Comparison of ENCODE assay signal across 20 mouse cellular contexts in genomic region chr3:130216646-130217045, GRCm38 (mm10).
DNase-seq lines count a peak whose midpoint lies in the region; ATAC-seq and TF ChIP-seq lines count a peak whose summit lies in the region.
"Had no signal": no experiment of that assay in that cellular context is flagged by ENCODE, and none has a peak within 500 bp of the region (broad histone marks: within the 10 kb centered on the region; RNA-seq: fewer than 3 reads in every experiment).

No protein-coding gene starts in this region.

- TF ChIP-seq CTCF in hindbrain, postnatal 0 days (IDR thresholded peaks at IDR 0.05; ENCODE audit: low read depth): no peak
- no peak for TF ChIP-seq CTCF in midbrain, postnatal 0 days (IDR thresholded peaks at IDR 0.05)
- no peak for TF ChIP-seq CTCF in brain, embryonic 14.5 days (IDR thresholded peaks at IDR 0.05; ENCODE audit: borderline replicate concordance, extremely low read depth, insufficient read depth, insufficient read length)

- H3K4me2 ChIP-seq in hindbrain, postnatal 0 days (ENCODE audit: low read depth, low read length): no peak overlapping the region
- H3K4me2 ChIP-seq in hindbrain, embryonic 11.5 days (replicated peaks; ENCODE audit: low read depth, low read length): no peak overlapping the region
- H3K4me2 ChIP-seq in midbrain, postnatal 0 days (ENCODE audit: low read depth, low read length, poor library complexity, severe bottlenecking): no peak overlapping the region
- no peak overlapping the region for H3K4me2 ChIP-seq in midbrain, embryonic 13.5 days (replicated peaks)
- H3K4me2 ChIP-seq in myocyte (ENCODE audit: low read depth): peak overlapping the region; percentile 30
- H3K4me2 ChIP-seq: embryonic facial prominence, embryonic 12.5 days; forebrain, embryonic 12.5 days; hindbrain, embryonic 13.5 days; intestine, embryonic 15.5 days had no signal

- no peaks in the 10 kb centered on the region for H3K27me3 ChIP-seq in hindbrain, postnatal 0 days (ENCODE audit: insufficient read depth, low read length)
- H3K27me3 ChIP-seq in hindbrain, embryonic 11.5 days (ENCODE audit: control insufficient read depth, insufficient read depth, low read length): no peaks in the 10 kb centered on the region
- no peaks in the 10 kb centered on the region for H3K27me3 ChIP-seq in midbrain, postnatal 0 days (ENCODE audit: insufficient read depth, low read length)
- H3K27me3 ChIP-seq in midbrain, embryonic 13.5 days: no peaks in the 10 kb centered on the region
- no peaks in the 10 kb centered on the region for H3K27me3 ChIP-seq in myocyte (ENCODE audit: control insufficient read depth, insufficient read depth, insufficient read length)
- H3K27me3 ChIP-seq: embryonic facial prominence, embryonic 12.5 days; forebrain, embryonic 12.5 days; hindbrain, embryonic 13.5 days; intestine, embryonic 15.5 days had no signal

- H3K9me3 ChIP-seq in hindbrain, postnatal 0 days (ENCODE audit: low read length): no peaks in the 10 kb centered on the region
- H3K9me3 ChIP-seq in hindbrain, embryonic 11.5 days (ENCODE audit: control insufficient read depth, low read length): no peaks in the 10 kb centered on the region
- H3K9me3 ChIP-seq in midbrain, postnatal 0 days (ENCODE audit: low read length): no peaks in the 10 kb centered on the region
- H3K9me3 ChIP-seq in midbrain, embryonic 13.5 days: no peaks in the 10 kb centered on the region
- H3K9me3 ChIP-seq: embryonic facial prominence, embryonic 12.5 days; forebrain, embryonic 12.5 days; heart, embryonic 10.5 days; hindbrain, embryonic 13.5 days; intestine, embryonic 15.5 days had no signal

- H3K36me3 ChIP-seq in hindbrain, postnatal 0 days (ENCODE audit: insufficient read depth, low read length): no peaks in the 10 kb centered on the region
- H3K36me3 ChIP-seq in hindbrain, embryonic 11.5 days (ENCODE audit: control insufficient read depth, insufficient read depth, low read length): no peaks in the 10 kb centered on the region
- no peaks in the 10 kb centered on the region for H3K36me3 ChIP-seq in midbrain, postnatal 0 days (ENCODE audit: insufficient read depth, low read length)
- H3K36me3 ChIP-seq in midbrain, embryonic 13.5 days: no peaks in the 10 kb centered on the region
- no peaks in the 10 kb centered on the region for H3K36me3 ChIP-seq in myocyte (ENCODE audit: control insufficient read depth, insufficient read depth)
- H3K36me3 ChIP-seq: embryonic facial prominence, embryonic 12.5 days; forebrain, embryonic 12.5 days; heart, embryonic 10.5 days; hindbrain, embryonic 13.5 days; intestine, embryonic 15.5 days had no signal

- no peak overlapping the region for H3ac ChIP-seq in myocyte (ENCODE audit: control insufficient read depth, insufficient read length)

- peak; percentile 31 for DNase-seq in hindbrain, postnatal 0 days (ENCODE audit: low spot score)
- DNase-seq in hindbrain, embryonic 11.5 days (ENCODE audit: low spot score): no peak
- peak; percentile 30 for DNase-seq in midbrain, postnatal 0 days (ENCODE audit: low spot score)
- DNase-seq in brain, embryonic 14.5 days (ENCODE audit: low read depth): peak; percentile 60
- no peak for DNase-seq in cerebellum, adult 11-12 months
- DNase-seq: adrenal gland, adult 8-10 months; adrenal gland, postnatal 36 days; cerebellum, adult 2 months; cerebellum, postnatal 10 days; gastrocnemius, postnatal 10 days; heart, adult 18-20 months; heart, postnatal 10 days; heart, postnatal 4 days had no signal

- no peak overlapping the region for H3K27ac ChIP-seq in hindbrain, postnatal 0 days
- no peak overlapping the region for H3K27ac ChIP-seq in hindbrain, embryonic 11.5 days (ENCODE audit: low read depth, low read length)
- no peak overlapping the region for H3K27ac ChIP-seq in midbrain, postnatal 0 days (ENCODE audit: low read depth, low read length)
- H3K27ac ChIP-seq in midbrain, embryonic 13.5 days: no peak overlapping the region
- H3K27ac ChIP-seq: embryonic facial prominence, embryonic 12.5 days; forebrain, embryonic 12.5 days; heart, embryonic 10.5 days; hindbrain, embryonic 13.5 days; intestine, embryonic 15.5 days had no signal

- H3K4me1 ChIP-seq in hindbrain, postnatal 0 days (ENCODE audit: insufficient read depth, low read length): no peaks in the 10 kb centered on the region
- H3K4me1 ChIP-seq in hindbrain, embryonic 11.5 days (replicated peaks; ENCODE audit: control insufficient read depth, insufficient read depth, low read length): no peaks in the 10 kb centered on the region
- H3K4me1 ChIP-seq in midbrain, postnatal 0 days (ENCODE audit: insufficient read depth, low read length): no peaks in the 10 kb centered on the region
- peaks cover 5% of the 10 kb centered on the region for H3K4me1 ChIP-seq in midbrain, embryonic 13.5 days (replicated peaks)
- H3K4me1 ChIP-seq: forebrain, embryonic 12.5 days; hindbrain, embryonic 13.5 days; intestine, embryonic 15.5 days had no signal

- WGBS in hindbrain, postnatal 0 days: 90% methylated on average over 3 of the region's 3 CpGs
- WGBS in hindbrain, embryonic 11.5 days: 94% methylated on average over 3 of the region's 3 CpGs
- 85% methylated on average over 3 of the region's 3 CpGs for WGBS in midbrain, postnatal 0 days
- 100% methylated on average over 3 of the region's 3 CpGs for WGBS in midbrain, embryonic 13.5 days

- ATAC-seq in hindbrain, postnatal 0 days: no peak
- ATAC-seq in hindbrain, embryonic 11.5 days (ENCODE audit: low FRiP score): no peak
- no peak for ATAC-seq in midbrain, postnatal 0 days (ENCODE audit: low FRiP score)
- no peak for ATAC-seq in midbrain, embryonic 13.5 days
- ATAC-seq: intestine, embryonic 15.5 days had no signal

- H3K9ac ChIP-seq in hindbrain, postnatal 0 days (replicated peaks; ENCODE audit: low read length): no peak overlapping the region
- no peak overlapping the region for H3K9ac ChIP-seq in hindbrain, embryonic 11.5 days (ENCODE audit: low read depth, low read length)
- no peak overlapping the region for H3K9ac ChIP-seq in midbrain, postnatal 0 days (replicated peaks; ENCODE audit: low read length, poor library complexity, severe bottlenecking)
- H3K9ac ChIP-seq in midbrain, embryonic 13.5 days (replicated peaks): no peak overlapping the region
- H3K9ac ChIP-seq: embryonic facial prominence, embryonic 12.5 days; forebrain, embryonic 12.5 days; hindbrain, embryonic 13.5 days; intestine, embryonic 15.5 days had no signal

- H3K79me2 ChIP-seq in myocyte (ENCODE audit: control insufficient read depth, insufficient read depth): no peaks in the 10 kb centered on the region

- no peak for TF ChIP-seq POLR2A in brain, embryonic 14.5 days (IDR thresholded peaks at IDR 0.05; ENCODE audit: borderline replicate concordance, extremely low read depth, insufficient read depth, insufficient read length, poor library complexity, severe bottlenecking)
- TF ChIP-seq POLR2A in myocyte (IDR thresholded peaks at IDR 0.05; ENCODE audit: insufficient read length, low read depth): no peak

- H3K4me3 ChIP-seq in hindbrain, postnatal 0 days (ENCODE audit: low read length): no peak overlapping the region
- no peak overlapping the region for H3K4me3 ChIP-seq in hindbrain, embryonic 11.5 days (ENCODE audit: low read depth, low read length)
- no peak overlapping the region for H3K4me3 ChIP-seq in midbrain, postnatal 0 days (ENCODE audit: low read depth, low read length)
- no peak overlapping the region for H3K4me3 ChIP-seq in midbrain, embryonic 13.5 days (replicated peaks)
- no peak overlapping the region for H3K4me3 ChIP-seq in myocyte
- H3K4me3 ChIP-seq: embryonic facial prominence, embryonic 12.5 days; forebrain, embryonic 12.5 days; heart, embryonic 10.5 days; hindbrain, embryonic 13.5 days; intestine, embryonic 15.5 days had no signal

TF ChIP-seq in myocyte, 11 proteins besides CTCF, POLR2A, EP300 and RAD21:
- TF ChIP-seq POLR2AphosphoS2 (IDR thresholded peaks at IDR 0.05; ENCODE audit: insufficient read length, low read depth): no peak
- no peak for TF ChIP-seq E2F4 (IDR thresholded peaks at IDR 0.05; ENCODE audit: insufficient read depth)
- TF ChIP-seq MYOG (IDR thresholded peaks at IDR 0.05; ENCODE audit: control insufficient read depth in 1 of 3, insufficient read depth in 1 of 3, insufficient read length in 2 of 3, low read depth in 2 of 3): no peak
- TF ChIP-seq TCF12 (IDR thresholded peaks at IDR 0.05; ENCODE audit: insufficient read depth, poor library complexity, severe bottlenecking): no peak
- no peak for TF ChIP-seq REST (IDR thresholded peaks at IDR 0.05; ENCODE audit: insufficient read depth, insufficient read length)

Comparison
In these comparisons a context has a peak if more than half of its experiments do, and no peak if none do; other contexts are left out.
1. DNase-seq: peak in hindbrain, postnatal 0 days (single experiment), midbrain, postnatal 0 days (single experiment) and brain, embryonic 14.5 days (single experiment); none in hindbrain, embryonic 11.5 days (single experiment) and cerebellum, adult 11-12 months (single experiment).